Mouse (Mus musculus) mouse embryonic stem cell (cell line): ENCODE measurements around the gene Csrnp3.

ENCODE experiments used
- in situ Hi-C, 2 experiments: fragments of 300-500 bp; cut with MboI; formaldehyde crosslinking; loops; 1 replicate in 1 of 2; 3 replicates in 1 of 2; pipeline ENCODE4 v1.14.3; 2019 to 2020; ENCODE audit warnings: low sequenced_read_pairs in 2 of 2, low pct_unique_long_range_greater_than_20kb in 1 of 2, mixed read lengths in 1 of 2; ENCODE audit not compliant: unreplicated experiment in 1 of 2

Csrnp3 gene

DNA sequence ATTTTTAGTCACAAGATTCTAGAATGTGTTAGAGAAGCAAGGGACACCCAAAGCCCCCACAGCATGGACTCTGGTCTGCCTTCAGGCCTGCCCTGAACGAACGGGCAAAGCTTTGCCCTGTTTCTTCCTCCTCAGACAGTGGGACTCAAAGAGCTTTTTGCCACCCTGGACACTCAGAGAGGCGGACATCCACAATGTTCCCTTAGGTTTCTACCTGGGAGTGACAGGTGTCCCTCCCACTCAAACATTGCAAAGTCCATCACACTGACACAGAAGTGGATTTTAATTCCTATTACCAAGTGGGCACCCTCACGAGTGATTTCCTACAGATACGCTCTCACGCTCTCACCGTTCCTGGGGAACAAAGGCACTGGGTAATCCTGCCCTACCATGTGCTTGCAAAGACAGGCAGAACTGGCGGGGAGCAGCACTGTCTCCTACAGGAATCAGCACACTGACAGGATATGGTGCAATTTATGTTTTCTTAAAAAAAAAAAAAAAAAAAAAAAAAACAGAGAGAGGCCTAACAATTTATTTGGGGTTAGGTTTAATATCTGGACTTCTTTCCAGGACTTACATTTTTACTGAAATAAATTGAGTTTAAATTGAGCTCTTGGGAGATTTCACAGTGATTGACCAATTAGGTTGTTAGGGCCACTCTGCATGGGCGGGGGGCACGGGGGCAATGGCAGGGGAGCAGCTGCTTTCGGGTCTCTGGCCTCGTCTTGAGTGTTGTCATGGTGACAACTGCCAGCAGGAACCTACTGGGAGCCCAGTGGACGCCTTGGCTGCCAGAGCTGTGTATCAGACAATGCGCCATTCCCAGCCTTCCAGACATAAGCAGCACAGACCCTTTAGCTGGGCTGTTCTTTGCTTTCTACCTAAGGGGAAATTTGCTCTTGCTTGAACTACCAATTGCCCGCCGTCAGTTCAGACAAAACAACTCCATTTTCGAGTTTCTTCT, 198.2 kb downstream of the Csrnp3 start:
- in situ Hi-C loops, result loop anchor here in 1 of 2 experiments (25.0 kb wide), 1 partner anchor 256 kb away; no protein-coding TSS in a partner anchor

DNA sequence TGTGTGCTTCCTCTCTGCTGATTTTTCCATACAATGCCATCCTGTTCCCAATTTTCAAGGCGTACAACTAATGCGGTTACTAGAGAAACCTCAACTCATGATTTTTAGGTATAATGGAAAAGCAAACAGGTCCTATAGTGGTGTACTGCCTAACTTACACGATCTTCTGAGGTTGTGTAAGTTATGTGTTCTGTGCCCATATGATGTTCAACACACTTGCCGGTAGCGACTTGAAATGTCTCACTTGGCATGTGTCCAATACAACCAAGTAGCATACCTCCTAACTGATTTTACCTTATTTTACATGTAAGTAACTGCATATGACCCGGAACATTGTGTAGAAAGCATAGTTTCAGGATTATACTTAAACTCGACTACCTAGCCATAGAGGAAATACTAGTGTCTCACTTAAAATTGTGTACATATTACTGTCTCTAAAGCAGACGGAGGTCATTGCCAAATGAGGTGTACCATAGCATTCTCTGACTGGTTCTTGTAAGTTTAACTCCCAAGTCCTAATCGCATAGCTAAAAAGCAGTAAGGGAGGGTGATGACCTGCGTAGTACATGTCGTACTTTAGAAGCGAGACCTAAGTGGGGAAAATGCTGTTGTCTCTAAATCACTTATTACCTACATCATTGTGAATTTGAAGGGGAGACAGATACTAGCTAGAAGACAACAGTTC, 199.0 kb downstream of the Csrnp3 start:
- in situ Hi-C loops, result loop anchor here in 1 of 2 experiments (25.0 kb wide), 1 partner anchor 257 kb away; no protein-coding TSS in a partner anchor

GRCm38 (mm10) chr2:66063291-66063690, 217.7 kb downstream of the Csrnp3 start:
- in situ Hi-C loops, result no loop called here

- in situ Hi-C loops, result no loop called here
Observed at GRCm38 (mm10) chr2:66069454-66069853, 223.9 kb downstream of the Csrnp3 start.

DNA sequence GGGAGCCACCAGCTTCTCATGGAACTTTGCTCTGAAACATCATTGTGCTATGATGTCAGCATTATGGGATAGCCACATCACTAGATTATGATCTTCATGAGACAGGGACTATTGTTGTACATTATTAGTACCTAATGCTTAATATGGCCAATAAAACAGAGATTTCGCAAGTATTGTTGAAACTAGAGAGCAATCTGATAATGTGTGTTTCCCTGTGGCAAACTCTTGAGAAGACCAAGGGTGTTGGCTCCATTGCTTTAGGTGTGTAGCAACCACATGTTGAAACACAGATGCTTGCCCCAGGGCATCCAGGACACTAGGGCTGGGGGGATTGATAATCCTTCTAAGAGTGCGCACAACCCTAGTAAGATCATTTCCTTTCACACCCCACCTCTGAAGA, 235.2 kb downstream of the Csrnp3 start:
- in situ Hi-C loops, result no loop called here
